Mouse (Mus musculus) yolk sac, embryonic 10.5 days (tissue): ENCODE measurements around the gene Cox7b.
"Not testable (repeated sequence)": the region's sequence is repeated elsewhere in the genome, so short reads cannot be mapped to it uniquely, and the experiment has no call there.

ENCODE experiments used
- DNase-seq: peaks from one replicate; pipeline ENCODE4 v3.0.0-alpha.2; 2017; ENCODE audit warnings: low spot score

Gene Cox7b

DNA sequence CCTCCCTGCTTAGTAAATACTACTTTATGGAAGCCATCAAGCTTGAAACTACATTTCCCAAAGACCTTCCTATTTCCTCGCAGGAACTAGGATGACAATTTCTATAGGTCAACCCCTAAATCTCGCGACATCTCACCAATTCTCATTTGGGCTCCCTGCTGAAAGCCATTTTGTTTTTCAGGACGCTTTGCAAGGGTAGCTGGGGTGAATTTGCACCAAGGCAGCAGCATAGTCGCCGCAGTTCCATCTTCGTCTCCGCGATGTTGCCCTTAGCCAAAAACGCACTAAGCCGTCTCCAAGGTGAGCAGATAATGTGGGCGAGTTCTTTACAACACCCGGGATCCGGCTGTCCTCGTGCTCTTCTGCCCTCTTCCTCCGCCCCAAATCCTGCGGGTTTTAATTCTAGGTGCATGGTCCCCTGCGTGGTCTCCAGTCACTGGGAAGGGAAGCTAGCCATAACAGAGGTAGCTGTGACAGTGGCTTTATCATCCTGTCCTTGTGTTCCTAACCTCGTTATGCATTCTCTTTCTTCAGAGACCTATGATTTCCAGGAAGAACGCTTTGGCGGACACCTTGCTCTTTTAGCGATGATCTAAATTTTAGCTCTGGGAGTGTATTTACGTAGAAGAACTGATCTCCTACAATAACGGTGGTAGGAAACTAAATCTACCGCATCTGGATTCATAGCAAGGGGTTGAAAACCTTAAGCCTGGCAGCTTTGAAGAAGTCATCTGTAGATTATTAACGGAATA lies at the start of gene Cox7b:
Gene Cox7b (plus strand): TSS at position 130 of the 752 bp plus-strand sequence.
- DNase-seq: peak; percentile 77

DNA sequence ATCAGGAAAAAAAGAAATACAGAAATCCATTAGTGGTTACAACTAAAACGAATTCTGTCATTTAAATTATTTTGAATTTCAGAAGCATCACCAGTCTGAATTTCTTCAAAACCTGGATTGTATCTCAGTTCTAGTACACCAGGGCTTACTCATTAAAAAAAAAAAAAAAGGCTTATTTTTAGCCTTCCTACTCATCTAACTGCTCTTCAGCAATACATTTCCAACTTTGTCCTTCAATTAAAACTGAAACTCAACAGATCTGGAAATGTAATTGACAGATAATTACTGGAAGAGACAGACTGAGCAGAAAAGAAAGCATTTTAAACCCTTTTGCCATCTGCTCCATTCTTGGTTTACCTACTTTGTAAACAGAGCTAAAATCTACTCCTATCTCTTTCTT lies 13.9 kb upstream of the Cox7b start:
- no peak for DNase-seq

DNA sequence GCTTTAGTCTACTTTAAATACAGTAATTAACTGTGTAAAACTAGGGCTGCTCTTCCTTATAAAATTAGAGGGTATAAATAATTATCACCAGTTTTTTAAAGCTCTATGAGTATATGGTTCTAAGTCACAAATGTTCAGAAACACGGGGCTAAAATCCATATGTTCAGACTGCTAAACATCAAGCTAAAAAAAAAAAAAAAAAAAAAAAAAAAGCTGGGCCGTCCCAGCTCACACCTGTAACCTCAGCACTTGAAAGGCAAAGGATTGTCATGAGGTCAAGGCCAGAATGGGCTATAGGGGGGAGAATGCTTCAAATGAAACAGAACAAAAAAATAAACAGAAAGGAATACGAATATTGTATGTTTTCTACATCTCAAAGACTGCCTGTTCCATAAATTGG lies 4.7 kb upstream of the Cox7b start:
- DNase-seq: no peak

DNA sequence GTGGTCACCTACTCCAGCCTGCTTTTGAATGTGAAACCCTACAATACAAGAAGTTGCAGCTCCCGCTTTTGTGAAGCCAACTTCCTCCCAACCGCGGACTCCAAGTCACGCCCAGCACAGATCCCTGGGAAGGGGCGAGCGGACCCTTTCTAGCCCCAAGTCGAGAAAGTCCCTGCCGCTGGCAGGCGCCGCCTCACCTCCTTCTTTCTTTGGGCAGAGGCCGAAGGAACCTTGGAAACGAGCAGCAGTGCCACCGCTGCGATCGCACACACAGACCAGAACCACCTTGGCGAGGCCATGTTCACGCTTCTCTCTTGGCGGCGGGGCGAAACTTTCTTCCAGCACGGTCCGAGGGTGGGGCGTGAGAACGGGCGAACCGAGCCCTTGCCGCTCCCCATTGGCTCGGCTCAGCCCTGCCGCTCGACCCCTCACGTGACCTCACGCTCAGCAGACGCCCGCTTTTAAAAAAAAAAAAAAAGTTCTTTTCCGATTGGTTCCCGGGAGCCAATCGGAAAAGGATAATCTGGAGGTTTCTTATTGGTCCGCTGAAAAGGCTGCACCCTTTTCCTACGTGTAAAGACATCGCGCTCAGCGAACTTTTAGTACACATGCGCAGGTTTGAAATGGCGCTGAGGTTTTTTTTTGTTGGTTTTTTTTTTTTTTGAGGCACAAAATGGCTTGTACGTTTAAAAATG lies 3.9 kb upstream of the Cox7b start, which contains the start of gene Magt1:
Gene Magt1 (minus strand): TSS at position 442 of the 695 bp plus-strand sequence.
- DNase-seq: peak; percentile 88

DNA sequence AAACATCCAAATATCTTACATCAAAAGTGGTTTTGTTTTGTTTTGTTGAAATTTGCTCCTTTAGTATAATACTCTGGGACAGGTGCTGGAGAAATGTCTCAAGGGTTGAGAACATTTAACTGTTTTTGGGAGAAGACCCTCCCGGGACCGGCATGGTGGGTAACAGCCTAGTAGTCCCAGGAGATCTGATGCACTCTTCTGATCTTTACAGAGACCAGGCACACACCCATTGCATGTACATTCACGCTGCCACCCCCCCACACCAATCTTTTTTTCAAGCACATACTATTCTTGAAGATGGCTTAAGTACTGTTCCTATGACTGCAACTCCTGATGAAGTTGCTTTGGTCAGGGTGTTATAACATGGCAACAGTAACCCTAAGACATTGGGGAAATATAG lies 2.9 kb upstream of the Cox7b start:
- no peak for DNase-seq

DNA sequence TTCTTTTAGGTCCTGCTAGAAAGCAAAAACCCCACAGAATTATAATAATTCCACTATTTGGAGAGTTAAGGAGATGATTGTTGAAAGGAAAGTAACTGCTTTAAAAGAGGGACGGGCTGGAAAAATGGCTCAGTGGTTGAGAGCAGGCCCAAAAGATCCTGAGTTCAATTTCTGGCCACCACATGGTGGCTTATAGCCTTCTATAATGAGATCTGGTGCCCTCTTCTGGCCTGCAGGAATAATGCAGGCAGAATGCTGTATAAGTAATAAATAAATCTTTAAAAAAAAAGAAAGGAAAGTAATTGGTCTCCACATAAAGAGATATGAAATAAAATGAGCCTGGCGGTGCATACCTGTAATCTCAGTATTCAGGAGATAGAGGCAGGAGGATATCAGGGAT lies 2.3 kb upstream of the Cox7b start:
- DNase-seq: no peak

DNA sequence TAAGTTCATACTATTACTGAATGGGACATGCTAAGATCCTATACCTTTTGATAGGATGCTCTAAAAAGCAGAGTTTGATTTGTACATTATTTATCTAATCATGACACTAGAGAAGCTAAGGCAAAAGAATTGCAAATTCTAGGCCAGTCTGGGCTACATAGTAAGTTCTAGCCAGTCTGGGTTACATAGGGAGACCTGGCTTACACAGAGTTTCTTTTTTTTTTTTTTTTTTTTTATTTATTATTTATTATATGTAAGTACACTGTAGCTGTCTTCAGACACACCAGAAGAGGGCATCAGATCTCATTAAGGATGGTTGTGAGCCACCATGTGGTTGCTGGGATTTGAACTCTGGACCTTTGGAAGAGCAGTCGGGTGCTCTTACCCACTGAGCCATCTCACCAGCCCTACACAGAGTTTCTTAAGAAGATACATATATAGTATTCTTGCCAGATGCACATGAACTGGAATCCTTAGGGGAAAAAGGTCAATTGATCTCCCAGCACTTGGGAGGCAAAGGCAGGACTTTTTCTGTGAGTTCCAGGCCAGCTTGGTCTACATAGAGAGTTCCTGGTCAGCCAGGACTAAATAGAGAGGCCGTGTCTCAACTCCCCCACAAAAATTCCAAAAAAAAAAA lies 641 bp upstream of the Cox7b start:
- not testable (repeated sequence) for DNase-seq

DNA sequence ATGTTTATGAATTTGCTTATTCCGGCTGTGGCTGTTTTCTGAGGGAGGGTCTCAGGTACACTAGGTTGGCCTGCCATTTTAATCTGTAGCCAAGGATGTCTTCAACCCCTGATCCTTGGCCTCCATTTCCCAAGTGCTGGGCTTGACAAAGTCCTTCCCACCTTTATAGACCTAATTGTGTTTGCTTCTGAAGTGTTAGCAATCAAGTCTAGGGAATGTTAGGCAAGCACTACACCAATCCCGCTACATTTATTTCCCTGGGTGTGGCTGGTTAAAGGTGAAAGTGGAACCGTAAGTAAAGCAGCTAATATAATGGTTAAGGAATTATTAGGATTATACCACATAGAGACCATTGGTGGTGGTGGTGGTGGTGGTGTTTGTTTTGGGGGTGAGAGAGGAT lies 1.6 kb downstream of the Cox7b start:
- DNase-seq: no peak

DNA sequence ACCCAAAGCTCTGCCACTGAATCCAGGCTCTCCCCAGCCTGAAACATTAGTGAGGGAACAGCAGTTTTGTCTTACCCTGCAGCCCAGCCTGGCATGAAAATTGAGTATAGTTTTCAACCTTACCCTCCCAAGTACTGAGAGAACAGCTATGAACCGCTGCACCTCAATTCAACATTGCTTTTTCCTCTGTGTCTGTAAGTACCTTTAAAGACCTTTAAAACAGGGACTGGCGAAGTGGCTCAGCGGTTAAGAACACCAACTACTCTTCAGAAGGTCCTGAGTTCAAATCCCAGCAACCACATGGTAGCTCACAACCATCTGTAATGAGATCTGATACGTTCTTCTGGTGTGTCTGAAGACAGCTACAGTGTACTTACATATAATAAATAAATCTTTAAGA lies 2.0 kb downstream of the Cox7b start:
- DNase-seq: no peak

DNA sequence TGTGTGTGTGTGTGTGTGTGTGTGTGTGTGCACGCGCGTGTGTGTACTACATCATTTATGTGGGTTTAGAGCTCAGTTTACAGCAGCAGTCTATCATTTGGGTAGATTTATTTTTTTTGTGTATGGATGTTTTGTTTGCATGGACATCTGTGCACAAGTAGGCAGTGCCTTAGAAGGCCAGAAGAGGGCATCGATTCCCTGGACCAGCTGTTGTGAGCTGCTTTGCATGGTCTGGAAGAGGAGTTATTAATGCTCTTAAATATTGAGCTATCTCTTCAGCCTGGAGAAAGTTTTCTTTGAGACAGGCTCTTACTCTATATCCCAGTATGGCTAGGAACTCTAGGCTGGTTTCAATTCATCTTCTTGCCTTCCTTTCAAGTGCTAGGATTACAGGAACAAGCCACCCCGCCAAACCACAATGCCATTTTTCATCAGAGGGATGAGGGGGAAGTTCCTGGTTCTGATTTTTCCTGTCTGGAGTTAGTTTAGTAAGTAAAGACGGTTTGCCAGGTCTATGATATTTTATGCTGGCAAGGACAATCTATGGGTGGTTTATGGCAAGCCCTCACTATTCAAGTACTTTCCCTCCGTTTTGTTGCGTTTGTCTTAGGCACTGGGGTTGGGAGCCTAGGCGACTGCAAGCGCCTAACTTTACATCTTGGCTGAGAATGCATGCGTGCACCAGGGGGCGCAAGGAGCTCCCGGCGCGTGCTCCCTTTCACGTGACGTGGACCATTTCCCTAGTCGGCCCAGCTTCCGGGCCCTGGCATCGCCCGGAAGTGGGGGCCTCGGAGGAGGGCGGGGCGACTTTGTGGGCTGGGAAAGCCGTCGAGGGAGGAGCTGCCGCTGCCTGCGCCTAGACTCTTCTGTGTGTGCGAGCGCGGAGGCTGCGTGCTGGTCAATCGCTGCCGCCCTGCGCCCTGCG lies 11.2 kb downstream of the Cox7b start, which contains the start of gene Atp7a:
Gene Atp7a (plus strand): TSS at position 859 of the 925 bp plus-strand sequence.
- DNase-seq: peak; percentile 91

DNA sequence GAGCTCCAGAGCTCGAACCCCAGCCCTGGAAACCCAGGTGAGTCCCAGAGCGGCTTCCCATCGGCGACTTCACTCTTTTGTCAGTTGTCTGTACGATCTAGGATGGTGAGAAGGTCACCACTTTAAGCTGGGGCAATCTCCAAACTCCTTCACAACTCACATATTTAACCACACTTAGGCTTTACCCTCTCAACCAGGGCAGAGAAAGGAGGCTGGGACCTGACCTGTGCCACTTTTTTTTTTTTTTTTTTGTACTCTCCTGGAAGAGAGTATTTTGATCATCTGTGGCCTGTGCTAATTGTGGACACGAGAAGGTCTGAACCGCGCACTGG lies 11.8 kb downstream of the Cox7b start:
- no peak for DNase-seq

DNA sequence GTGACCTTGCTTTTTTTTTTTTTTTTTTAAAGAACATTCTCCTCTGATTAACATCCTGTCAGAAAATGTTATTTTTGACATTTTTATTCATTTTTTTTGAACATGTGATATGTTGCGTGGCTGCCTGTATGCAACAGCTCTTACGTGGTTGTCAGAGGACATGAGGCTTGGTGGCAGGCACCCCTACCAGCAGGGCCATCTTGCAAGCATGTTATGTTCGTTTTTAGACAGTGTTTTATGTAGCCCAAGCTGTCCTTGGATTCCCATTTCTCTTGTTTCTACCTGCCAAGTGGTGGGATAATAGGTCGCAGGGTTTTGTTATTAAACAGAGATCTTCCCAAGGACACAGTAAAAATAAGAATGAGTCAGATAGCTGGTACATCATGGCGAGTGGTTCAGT lies 14.7 kb downstream of the Cox7b start:
- DNase-seq: no peak

DNA sequence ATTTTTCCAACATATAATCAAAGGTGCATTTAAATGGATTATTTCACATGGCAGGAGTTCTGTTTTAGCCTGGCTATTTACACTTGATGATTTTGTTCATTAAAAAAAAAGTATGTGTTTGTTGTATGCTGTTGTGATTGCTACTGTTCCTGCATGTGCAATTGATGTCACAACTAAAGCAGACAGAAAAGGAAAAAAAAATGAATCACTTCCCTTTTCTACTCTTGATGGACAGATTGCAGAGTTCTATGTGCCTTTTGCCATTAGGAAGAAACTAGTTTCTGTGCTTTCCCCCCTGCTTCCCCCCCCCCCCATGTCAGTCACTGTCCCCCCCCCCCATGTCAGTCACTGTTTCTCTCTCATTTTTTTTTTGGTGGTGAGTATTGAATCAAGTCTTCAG lies 15.6 kb downstream of the Cox7b start:
- DNase-seq: no peak

DNA sequence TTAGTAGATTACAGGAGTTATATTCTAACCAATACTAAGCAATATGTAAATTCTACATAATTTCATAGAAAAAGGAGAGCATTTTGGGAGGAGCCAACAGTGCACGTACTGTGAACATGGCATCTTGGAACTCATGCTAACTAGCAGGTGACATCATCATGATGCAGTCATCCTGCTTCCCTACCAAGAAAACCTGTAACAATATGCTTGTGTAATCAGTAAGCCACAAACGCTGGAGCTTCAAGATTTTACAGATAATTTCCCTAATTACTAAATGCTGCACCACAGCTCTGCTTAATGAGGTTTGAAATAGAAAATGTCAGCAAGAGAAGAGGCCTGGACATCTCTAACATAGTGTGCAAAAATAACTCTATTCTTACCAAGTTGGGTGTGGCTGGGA lies 20.2 kb downstream of the Cox7b start:
- DNase-seq: no peak

DNA sequence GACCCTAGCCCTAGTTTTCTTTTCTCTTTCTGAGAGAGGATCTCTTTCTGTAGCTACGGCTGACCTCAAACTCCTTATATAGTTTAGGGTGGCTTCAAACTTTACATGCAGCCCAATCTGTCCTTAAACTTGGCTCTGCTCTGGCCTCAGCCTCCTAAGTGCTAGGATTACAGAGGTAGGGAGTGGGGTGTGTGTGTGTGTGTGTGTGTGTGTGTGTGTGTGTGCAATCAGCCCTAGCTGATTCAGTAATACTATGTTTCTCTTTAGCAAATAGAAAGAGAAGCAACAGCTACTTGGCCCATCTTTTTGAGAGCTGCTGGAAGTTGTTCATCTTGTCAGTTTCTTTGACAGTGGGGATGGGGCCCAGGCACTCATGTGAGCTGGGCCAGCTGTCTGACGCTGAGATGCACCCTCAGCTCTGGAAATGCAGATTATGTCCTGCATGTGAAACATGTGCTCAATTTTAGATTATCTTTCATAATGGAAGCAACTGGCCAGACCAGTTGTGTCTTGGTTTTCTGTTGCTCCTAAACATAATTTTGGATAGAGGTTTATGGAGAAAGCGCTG lies 21.8 kb downstream of the Cox7b start:
- DNase-seq: no peak

DNA sequence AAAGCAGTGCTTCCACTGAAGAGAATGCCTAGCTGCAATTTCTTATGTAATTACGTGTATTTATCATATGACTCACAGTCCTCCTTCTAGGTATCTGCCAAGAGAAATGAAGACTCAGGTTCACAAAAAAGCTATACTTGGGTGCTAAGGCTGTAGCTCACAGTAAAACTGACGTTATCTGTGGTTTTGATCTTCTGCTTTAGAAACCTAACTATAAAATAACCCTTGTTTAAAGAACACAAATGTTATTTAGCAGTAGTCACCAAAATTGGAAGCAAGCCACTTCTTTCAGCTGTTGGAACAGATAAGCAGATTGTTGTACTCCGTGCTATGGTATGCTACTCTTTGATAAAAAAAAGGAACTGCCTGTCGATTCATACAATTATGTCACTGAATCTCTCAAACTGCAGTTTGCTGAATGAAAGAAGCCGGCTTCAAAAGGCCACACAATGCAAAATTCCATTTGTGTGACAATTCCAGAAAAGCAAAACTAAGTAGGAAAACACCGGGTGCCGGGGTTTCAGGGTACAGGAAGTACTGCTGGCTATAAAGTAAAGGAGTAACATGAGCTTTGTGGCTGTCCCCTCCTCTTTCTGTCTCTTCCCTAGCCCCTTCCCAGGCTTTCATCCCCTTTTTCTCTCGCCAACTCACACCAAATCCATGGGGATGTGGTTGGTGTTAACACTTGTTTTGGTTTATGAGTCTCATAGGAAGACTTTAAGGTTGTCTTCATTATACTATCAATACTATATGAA lies 28.5 kb downstream of the Cox7b start:
- DNase-seq: no peak

DNA sequence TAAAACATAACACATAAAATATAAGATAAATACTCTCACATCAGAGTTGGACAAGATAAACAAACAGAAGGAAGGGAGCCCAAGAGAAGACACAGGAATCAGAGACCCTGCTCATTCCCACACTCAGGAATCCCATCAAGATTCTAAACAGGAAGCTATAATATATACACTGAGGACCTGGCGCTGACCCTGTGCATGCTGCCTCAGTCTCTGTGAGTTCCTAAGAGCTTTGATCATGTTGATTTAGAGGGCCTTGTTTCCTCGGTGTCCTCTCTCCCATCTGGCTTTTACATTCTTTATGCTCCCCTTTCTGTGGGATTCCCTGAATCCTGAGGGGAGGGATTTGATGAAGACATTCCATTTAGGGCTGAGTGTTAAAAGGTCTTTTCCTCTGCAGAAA lies 30.0 kb downstream of the Cox7b start:
- peak; percentile 49 for DNase-seq

DNA sequence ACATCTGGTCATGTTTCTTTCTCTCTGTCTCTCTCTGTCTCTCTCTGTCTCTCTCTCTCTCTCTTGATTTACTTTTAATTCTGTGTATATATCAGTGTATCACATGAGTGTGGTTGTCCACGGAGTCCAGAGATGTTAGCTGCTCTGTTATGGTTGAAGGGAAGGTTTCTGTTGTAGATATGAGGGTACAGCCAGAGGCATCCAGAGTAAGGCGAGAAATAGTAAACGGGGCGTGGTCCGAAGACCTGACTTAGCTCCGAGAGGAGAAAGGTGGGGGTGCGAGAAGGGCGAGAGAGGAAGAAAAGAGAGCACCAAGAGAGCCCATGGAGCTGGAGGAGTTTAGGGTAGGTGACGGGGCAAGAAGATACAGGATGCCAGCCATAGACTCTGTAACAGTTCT lies 30.4 kb downstream of the Cox7b start:
- no peak for DNase-seq

DNA sequence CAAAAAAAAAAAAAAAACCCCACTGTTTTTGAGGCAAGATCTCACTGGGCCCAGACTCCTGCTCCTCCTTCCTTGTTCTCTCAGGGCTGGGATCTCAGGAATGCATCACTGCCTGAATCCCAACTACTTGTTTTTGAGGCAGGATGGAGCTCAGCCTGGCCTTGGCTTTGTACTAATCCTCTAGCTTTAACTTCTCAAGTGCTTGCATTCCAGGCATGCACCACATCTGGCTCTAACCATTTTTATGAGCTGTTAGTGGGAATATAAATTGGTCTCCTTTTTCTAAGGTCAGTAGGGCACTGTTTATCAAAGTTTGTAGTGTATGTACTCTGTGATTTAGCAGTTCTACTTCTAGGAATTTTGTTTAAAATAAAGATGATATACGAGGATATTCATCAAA lies 32.7 kb downstream of the Cox7b start:
- peak; percentile 29 for DNase-seq
